Mouse (Mus musculus) thymus, postnatal 36 days (tissue): ENCODE results near the gene Tmem163.

Source experiments
- DNase-seq, 2 experiments: peaks; one replicate each; pipeline ENCODE4 v3.0.0; 2022; ENCODE audit warnings: mixed read lengths in 2 of 2

The Tmem163 gene

DNA sequence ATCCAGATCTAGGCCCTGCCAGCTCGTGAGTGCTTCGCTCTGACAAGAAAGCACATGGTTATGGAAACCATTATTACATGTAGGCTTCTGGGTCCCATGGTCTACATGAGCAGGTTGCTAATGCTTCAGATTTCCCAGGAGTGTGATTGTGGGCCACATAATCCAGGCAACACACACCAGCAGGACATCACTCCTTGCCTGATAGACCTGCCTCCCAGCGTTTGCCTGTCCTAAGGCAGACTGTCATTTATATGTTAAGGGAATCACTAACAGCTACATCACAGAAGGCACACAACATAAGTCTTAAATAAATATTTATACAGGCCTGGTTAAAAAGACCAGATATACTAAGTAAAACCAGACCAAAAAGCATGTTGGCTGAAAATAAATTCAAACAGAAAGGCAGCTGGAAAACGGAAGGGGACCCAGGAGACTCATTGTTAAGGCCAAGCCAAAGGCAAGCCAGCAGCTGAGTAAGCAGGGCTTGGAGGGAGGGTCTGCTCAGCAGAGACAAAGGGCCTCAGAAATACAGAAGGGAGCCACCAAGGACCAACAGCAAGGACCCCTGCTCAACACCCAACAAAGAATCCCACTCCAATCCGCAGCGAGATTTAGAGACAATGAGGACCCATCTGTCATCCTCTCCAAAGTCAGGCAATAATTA, 123.4 kb downstream of the Tmem163 start:
- no peak for DNase-seq

DNA sequence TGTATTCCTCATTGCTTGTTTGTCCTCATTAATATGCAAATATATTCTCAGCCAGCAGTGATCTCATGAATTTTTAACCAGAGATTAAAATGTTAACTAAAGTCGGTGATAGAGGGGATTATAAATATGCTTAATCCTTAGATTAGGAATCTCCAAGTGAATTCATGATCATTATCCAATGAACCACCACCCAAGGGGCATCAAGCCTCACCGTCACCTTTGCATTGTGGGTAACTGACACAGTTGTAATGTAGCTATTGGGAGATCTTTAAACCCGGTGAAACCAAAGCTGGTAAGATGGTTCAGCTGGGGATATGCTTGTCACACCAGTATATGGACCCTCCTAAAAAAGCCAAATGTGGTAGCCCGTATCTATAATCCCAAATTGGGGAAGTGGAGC, 131.3 kb downstream of the Tmem163 start:
- no peak for DNase-seq

DNA sequence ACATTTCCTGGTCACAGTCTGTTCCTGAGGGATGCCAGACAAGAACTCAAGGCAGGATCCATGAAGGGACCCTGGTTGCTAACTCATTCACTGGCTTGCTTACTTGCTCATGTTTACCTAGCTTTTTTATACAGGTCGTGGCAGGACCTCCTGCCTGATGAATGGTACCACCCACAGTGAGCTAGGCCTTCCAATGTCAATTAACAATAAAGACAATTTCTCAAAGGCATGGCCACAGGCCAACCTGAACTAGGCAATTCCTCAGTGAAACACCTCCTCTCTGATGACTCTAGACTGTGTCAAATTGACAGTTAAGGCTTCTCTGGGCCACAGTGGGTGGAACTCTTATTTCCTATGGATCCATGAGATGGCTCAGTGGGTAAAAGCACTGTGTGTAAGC, 136.6 kb downstream of the Tmem163 start:
- DNase-seq: no peak

DNA sequence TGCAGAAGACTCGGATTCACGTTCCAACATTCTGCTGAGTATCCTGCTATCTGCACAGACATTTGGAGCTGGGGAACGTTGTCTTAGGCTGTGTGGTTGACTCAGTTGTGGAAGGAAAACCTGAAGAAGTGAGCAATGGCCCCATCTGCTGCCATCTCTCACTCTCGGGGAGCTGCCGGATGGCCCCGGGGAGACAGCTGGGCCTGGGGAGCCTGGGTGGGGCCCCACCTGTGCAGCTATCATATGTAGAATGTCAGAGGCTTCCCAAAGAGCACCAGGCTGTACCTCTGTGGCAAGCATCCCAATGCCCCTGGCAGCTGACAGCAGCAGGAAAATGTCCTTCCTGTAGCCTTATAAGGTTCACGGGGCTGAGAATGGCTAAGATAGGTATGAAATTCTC, 137.4 kb downstream of the Tmem163 start:
- DNase-seq: no peak

DNA sequence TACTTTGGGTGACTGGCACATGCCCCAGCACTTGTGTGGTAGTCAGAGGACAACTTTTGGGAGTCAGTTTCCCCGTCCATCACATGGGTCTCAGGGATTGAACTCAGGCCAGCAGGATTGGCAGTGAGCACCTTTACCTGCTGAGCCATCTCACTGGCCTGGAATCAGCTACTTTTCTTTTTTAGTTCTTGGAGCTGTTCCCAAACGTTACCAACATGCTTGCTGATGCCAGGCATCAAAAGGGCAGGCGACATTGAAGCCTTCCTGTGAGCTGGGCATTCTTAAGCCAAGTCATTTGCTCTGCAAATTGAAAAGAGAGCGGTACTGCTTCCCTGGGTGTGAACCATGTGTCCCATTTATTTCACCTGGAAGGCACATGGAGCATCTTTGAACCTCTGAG, 137.8 kb downstream of the Tmem163 start:
- no peak for DNase-seq

DNA sequence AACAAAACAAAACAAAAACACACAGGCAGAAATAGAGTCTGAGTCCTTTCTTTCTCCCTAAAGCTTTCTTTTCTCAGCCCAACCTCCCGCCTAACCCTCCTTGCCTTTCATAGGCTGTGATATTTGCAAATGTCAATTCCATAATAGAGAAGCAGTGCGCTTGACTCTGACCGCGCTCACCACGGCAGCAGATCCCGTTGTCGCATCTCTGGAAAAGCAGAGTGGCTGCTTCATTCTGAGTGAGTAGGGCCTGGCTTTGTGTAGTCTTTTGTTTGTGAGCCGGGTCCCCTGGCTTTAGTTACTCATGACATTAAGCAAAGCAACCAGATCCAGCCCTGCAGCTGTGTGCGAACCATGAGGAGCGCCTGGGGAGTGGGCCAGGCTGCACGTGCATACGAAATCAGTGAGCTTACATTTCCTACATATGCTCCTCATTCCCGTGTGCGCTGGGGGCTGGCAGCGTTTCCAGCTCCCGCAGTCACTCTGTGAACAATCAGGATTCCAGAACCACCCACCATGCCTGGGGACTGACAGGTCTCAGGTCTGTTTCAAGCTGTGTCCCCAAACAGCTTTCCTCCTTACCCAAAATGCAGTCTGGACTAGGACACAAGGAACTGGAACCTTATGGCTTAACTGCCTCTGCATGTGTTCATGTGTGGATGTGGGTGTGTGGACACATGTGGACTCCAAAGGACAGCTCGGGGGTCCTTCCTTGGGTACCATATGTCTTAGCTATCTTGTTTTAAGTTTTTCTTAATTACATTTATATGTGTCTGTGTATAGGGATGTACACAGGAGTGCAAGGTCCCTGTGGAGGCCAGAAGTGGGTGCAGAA, 141.9 kb downstream of the Tmem163 start:
- no peak for DNase-seq

DNA sequence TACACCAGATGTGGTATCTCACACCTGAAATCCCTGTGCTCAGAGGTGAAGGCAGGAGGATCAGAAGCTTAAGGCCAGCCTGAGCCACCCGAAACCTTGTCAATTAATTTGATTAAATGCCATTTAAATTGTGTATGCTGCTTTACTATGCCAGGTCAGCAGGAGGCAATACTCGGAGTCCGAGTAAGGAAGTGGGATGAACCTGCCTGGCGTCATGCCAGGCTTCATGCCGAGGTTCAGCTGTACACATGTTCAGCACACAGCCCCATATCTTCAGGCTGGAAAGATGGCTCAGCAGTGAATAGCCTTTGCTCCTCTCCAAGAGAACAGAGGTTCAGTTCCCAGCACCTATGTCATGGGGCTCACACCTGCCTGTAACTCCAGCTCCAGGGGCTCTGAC, 142.9 kb downstream of the Tmem163 start:
- DNase-seq: no peak

DNA sequence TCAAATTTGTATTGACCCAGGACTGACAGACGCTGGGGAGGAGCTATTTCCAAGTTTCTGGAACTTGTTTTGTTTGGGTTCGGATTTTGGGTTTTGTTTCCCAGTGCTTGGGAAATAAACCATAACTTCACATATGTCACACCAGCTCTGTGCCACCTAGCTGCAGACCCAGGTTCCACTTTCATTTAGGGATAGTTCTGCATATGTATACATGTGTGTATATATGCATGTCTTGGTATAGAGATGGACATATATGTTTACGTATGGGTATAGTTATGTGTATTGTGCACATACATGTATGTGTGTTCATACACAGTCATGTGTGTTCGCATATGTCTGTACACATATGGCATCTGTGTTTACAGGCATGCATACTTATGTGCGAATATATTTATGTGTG, 147.6 kb downstream of the Tmem163 start:
- DNase-seq: no peak

DNA sequence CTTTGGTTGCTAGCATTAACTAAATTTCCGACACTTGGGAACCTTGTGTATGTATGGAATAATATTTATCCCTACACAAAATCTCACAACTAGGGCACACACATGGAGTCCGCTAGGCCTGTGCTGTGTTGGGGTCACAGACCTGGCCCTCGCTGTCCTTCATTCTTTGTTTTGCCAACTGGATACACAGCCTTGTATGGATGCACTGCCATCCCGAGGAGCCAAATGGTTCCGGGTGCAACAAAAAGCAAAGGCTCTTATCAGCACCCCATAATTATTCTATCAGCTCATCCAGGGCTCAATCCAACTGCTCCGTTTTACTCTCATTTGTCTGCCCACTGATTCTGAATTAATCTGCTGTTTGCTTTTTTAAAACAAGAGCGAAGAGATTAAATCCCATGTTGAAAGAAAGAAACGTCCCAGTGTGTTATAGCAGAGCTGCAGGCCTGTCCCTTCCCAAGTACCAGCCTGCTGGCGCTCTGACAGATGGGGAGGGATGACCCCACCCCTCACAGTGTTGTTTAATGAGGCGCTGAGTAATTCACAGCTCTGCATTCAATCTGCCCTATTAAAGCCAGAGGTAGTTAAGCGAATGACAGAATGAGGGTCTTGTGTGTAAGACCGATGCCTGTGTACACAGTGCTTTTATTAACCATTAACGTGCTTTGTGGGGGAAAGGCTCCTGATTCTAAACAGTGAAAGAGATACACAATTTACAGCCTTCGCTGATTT, 148.3 kb downstream of the Tmem163 start:
- no peak for DNase-seq

DNA sequence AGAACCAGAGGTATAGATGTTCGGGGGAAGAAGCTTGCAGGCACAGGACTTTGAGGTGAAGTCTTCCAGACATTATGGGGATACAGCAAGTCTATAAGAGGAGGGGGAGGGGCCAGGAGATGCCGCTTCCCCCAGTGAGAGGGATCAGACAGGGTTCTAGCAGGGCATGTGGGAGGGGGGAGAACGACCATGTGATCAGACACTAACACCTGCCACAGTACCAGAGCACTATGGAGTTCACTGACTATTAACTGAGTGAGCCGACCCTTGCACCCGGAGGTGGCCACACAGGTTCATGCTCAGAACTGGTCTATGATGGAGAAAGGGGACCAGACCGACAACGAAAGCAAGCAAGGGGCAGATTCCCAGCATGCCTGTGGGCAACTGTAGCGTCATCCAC, 156.0 kb downstream of the Tmem163 start:
- no peak for DNase-seq

DNA sequence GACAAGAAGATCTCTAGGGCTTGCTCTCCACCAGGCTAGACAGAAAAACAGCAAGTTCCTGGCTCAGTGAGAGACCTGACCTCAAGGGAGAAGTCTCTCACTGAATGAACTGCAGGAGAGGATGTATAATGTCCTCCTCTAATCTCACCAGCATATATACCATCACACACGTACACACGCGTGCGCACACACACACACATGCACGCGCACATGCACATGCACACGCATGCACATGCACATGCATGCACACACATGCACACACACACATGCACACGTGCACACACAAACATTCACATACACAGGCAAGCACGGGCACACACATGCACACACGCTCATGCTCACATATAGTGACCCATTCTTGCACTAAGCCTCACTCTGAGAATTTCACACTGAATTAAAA, 164.5 kb downstream of the Tmem163 start:
- no peak for DNase-seq

DNA sequence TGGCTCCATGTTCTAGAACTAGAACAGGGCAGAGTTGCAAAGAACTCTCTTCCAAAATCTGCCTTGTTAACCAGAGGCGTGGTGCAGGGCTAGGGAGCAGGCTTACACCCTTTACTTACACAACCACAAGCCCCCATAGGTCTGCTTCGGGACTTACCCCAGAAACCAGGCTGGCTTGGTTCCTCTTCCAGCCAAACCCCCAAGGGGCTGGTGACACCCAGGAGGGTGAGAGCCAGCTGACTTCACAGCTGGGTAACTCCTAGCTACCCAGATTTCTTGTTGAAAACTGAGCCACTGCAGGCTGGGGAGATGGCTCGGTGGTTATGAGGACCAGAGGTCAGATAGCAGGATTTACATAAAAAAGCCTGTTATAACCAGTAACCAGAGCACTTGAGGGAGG, 164.9 kb downstream of the Tmem163 start:
- DNase-seq: no peak

DNA sequence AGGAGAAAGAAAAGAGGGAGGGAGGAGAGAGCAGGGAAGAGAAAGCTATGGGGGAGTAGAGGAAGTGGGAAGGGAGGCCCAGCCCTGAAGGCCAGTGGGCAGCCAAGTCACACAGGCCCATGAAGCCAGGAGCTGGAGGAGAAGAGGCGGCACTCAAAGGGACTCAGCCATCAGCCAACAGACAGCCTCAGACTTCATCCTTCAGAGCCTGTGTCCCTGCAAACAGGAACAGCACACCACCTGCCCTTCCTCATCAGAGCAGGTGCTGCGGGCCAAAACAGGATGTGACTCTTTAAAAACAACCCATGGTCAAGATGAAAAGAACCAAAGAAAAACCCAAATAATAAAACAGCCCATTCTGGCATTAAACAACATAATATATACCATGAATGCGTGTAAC, 165.7 kb downstream of the Tmem163 start:
- DNase-seq: no peak

DNA sequence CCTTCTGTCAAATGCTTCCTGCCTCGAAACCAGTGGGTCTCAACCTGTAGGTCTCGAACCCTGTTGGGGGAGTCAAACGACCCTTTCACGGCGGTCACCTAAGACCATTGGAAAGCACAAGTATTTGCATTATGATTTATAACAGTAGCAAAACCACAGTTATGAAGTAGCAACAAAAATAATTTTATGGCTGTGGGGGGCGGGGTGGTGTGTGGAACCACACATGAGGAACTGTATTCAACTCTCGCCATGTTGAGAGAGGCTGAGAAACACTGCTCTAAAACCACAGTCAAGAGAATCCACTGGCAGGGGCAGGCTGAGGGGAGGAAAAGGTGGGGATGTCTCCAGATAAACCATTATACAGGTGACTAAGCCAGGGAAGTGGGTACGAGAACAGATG, 166.2 kb downstream of the Tmem163 start:
- no peak for DNase-seq

DNA sequence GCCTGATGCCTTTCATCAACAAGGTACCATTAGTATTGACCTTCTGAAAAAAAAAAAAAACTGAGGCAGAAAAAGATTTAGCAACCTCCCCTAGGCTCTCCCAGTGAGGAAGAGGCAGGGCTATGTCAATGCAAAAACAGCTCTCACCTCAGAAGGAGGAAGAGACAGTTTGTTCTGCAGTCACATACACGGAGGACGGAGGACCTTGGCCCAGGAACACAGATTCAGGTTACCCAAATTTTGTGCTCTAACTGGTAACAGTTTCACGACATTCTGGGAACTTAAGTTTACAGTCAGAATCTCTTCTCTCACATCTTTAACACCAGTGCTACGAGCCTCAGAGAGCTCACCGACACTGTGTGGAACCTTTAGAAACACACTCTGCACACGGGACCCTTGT, 166.6 kb downstream of the Tmem163 start:
- DNase-seq: no peak

DNA sequence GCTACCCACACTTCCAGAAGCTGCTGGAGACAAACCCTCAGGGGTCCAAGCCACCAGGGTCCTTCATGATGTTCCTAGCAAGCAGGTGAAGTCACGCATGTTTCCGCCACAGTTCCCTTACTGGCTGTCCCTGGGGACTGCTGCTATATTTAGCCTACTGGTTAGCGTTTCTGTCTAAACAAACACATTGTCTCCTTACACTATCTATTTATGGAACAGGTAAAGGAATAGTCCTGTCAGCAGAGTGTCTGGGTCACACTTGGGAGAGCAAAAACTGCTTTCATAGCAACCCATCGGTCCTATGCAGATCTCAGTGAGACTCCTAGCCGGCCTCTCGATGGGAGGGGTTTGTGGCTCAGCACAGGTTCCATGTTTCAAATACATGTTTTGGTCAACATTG, 168.0 kb downstream of the Tmem163 start:
- DNase-seq: no peak

DNA sequence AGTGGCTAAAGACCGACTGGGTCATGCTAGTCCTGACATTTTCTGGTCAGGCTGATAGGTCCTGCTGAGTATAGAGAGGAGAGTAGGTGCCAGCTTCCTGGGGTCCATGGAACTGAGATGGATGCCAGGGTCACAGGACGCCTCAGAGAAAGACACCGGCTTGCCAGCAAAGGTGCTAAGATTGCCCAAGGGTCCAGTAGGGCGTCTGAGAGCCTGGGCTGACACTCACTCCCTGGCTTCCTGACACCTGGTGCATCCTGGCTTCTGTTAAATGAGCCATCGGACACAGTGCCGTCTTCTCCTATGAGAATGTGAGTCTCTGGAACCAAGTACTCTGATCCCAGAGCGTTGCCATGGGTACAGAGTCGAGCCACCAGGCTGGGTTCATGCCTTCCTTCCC, 170.4 kb downstream of the Tmem163 start:
- DNase-seq: no peak

DNA sequence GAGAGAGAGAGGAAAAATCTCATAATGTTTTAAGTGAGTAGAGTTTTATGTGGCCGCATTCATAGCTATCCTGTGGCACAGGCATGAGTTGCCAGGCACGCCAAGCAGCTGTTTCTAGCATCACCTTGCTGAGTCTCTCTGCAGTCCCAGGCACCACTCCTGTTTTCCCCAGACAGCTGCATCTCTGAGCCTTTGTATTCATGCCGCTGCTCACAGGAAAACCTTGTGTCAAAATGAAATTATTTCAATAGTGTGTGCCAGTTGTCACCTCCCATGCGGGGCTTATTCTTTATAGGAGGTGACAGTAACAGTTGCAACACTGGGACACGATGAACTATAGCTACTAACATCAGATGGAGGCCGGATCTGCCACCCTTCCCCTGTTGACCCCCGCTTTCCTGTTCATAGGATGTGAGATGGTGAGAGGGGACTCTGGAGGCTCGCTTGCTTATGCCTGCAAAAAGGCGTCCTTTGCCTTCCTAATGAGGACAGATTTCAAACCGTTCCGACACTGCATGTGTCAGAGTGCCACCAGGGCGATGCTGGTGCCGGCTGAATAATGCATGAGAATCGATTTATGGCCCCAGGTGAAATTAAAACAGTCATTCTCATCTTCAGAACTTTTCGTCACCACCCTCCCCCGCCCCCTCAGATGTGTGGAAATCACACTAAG, 171.1 kb downstream of the Tmem163 start:
- no peak for DNase-seq

DNA sequence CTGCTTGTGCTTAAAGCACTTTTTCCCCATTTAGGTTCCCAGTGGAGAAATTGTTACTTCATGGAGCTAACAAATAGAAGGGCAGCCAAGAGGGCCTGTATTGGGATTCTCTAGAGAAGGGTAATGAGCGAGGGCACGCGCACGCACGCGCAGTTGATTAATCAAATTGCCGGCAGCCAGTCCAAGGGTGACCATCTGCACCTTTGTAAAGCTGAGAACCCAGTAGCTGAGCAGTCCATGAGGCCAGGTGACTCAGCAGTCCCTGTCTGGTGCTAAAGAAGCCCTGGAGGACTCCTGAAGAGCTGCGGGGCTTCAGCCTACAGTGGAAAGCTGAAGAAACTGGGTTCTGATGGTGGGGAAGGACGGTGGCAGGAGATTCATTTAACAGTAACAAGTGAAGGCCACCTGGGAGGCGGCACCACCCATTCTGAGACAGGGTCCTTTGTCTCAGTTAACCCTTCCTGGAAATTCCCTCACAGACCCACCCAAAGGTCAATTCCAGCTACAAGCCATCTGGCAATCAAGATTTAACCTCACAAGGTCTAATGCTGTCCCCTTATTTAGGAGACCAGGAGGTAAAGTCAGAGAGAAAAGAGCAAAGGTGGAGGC, 172.2 kb downstream of the Tmem163 start:
- DNase-seq: no peak

DNA sequence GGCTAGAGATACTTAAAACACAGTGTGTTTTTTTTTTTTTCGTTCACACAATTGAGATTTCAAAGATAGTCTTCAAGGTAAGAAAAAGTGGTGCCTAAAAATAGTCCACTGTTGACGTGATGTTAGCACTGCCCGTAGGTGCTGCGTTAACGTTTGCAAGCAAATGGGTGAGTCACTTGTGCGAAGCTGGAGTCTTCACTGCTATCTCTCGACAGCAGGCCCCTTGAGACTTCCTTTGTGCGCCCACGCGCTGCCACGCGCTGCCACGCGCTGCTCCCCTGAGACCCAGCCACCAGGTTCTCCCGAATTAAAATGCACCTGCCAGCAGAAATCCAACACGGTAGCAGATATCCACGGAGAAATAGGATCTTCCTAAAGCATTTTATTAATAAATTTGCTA, 178.6 kb downstream of the Tmem163 start:
- no peak for DNase-seq

DNA sequence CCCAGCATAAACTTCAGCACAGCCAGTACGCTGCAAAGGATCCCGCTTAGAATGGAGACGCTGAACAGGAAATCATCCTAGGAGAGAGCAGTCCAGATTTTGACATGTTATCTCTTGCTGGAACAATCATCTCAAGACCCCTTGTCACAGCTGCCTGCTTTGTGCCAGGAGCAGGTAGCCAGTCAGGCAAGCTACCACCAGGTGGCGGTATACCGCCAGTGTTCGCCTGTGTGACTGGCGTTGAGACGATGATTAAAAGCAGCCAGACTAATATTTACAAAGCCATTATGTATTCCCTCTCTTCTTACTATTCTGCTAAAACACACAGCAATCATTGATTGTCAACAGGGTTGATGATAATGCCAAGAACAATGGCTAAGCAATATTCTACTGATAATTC, 179.1 kb downstream of the Tmem163 start:
- DNase-seq: peak; percentile 63 to 75

DNA sequence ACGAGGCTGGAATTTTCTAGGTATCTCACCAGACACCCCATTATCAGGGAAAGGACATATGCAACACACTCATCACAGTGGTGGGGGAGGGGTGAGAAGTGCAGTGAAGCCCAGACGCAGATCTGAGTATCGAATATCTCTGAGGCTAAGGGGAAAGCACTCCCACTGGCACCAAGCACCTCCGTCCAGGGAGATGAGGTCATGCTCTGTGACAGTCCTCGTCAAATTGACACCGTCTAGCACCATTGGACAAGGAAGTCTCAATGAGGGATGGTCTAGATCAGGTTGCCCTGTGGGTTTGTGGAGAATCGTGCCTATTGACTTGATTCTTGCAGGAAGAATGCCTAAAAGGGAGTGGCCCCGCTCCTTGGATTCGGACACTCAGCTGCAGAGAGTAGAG, 180.6 kb downstream of the Tmem163 start:
- no peak for DNase-seq
